Mouse (Mus musculus) right cerebral cortex, postnatal 36 days (tissue): ENCODE results near the gene Myrf.

ENCODE experiments used
- DNase-seq, 2 experiments: peaks; one replicate each; pipeline ENCODE4 v3.0.0; 2022; ENCODE audit warnings: low spot score in 2 of 2, mixed read lengths in 1 of 2

The Myrf gene

GRCm38 (mm10) chr19:10240654-10241305 is at the start of gene Myrf:
TSS of gene Myrf (minus strand) at chr19:10240748.
- DNase-seq: peak in 1 of 2 experiments; percentile 31

GRCm38 (mm10) chr19:10289609-10290150 is 49.1 kb upstream of the Myrf start:
- DNase-seq: no peak

GRCm38 (mm10) chr19:10288125-10289040 is 47.8 kb upstream of the Myrf start:
- no peak for DNase-seq

GRCm38 (mm10) chr19:10286458-10286872 is 45.9 kb upstream of the Myrf start:
- DNase-seq: no peak

GRCm38 (mm10) chr19:10280771-10281540 is 40.4 kb upstream of the Myrf start:
- DNase-seq: no peak

- no peak for DNase-seq
Measured at GRCm38 (mm10) chr19:10279668-10280067, 39.1 kb upstream of the Myrf start.

- DNase-seq: no peak
Measured at GRCm38 (mm10) chr19:10278669-10279324, 38.2 kb upstream of the Myrf start.

- no peak for DNase-seq
Measured at GRCm38 (mm10) chr19:10277759-10278158, 37.2 kb upstream of the Myrf start.

GRCm38 (mm10) chr19:10277331-10277730 is 36.8 kb upstream of the Myrf start:
- no peak for DNase-seq

- no peak for DNase-seq
Measured at GRCm38 (mm10) chr19:10276483-10277144, 36.1 kb upstream of the Myrf start.

- DNase-seq: no peak
Measured at GRCm38 (mm10) chr19:10274056-10274455, 33.5 kb upstream of the Myrf start.

- DNase-seq: peak; percentile 76 to 84
Measured at GRCm38 (mm10) chr19:10272746-10273145, 32.2 kb upstream of the Myrf start.

- DNase-seq: no peak
Measured at GRCm38 (mm10) chr19:10271592-10271991, 31.0 kb upstream of the Myrf start.

GRCm38 (mm10) chr19:10270356-10270755 is 29.8 kb upstream of the Myrf start:
- no peak for DNase-seq

- no peak for DNase-seq
Measured at GRCm38 (mm10) chr19:10268851-10269250, 28.3 kb upstream of the Myrf start.

- no peak for DNase-seq
Measured at GRCm38 (mm10) chr19:10267953-10268352, 27.4 kb upstream of the Myrf start.

- DNase-seq: no peak
Measured at GRCm38 (mm10) chr19:10267057-10267456, 26.5 kb upstream of the Myrf start.

GRCm38 (mm10) chr19:10266196-10266850 is 25.8 kb upstream of the Myrf start:
- peak in 1 of 2 experiments; percentile 57 for DNase-seq

- DNase-seq: no peak
Measured at GRCm38 (mm10) chr19:10261369-10261768, 20.8 kb upstream of the Myrf start.
